Mouse (Mus musculus) CH12.LX (cell line): ENCODE measurements around the gene Pla2g12b. TPM values are rescaled to one million over a fixed set of nuclear protein-coding genes. Genes with fewer than 3 reads are reported as not detected.

Source experiments
- DNase-seq: peaks from one replicate; pipeline ENCODE4 v3.0.0-alpha.2; 2013; ENCODE audit errors: extremely low read depth
- H3K27ac ChIP-seq: 2 replicates; pipeline ENCODE4 v1.5.1; 2012; ENCODE audit warnings: low read depth, mild to moderate bottlenecking, control low read depth, moderate library complexity; ENCODE audit not compliant: insufficient read depth
- H3K27me3 ChIP-seq: replicated peaks from 2 replicates; pipeline ENCODE3; 2012; ENCODE audit warnings: inconsistent platforms
- H3K36me3 ChIP-seq, 2 experiments: replicated peaks in 1 of 2; 2 replicates each; pipeline versions ENCODE3 to v1.6.1; 2012; ENCODE audit warnings: inconsistent platforms in 1 of 2, low read length in 1 of 2, mild to moderate bottlenecking in 1 of 2, mixed read lengths in 1 of 2, moderate library complexity in 1 of 2; ENCODE audit not compliant: control insufficient read depth in 1 of 2, insufficient read depth in 1 of 2
- H3K4me1 ChIP-seq, 2 experiments: 2 replicates each; pipeline ENCODE4 v1.6.1; 2012; ENCODE audit warnings: inconsistent platforms in 1 of 2, moderate library complexity in 1 of 2; ENCODE audit not compliant: insufficient read depth in 2 of 2, control insufficient read depth in 1 of 2
- H3K4me2 ChIP-seq: 2 replicates; pipeline ENCODE4 v1.6.1; 2012; ENCODE audit warnings: low read depth, mild to moderate bottlenecking, control low read depth; ENCODE audit not compliant: poor library complexity, insufficient read depth, severe bottlenecking
- H3K4me3 ChIP-seq, 3 experiments: fragments of 150-350 bp in 1 of 3; sonication (generic) in 1 of 3; replicated peaks in 1 of 3; 2 replicates each; pipeline versions ENCODE3 to v1.5.1; 2011 to 2012; ENCODE audit warnings: low read depth in 2 of 3, low read length in 2 of 3, mild to moderate bottlenecking in 2 of 3, moderate library complexity in 2 of 3, control low read depth in 1 of 3, improper control_type of control experiment in 1 of 3, inconsistent platforms in 1 of 3, mixed read lengths in 1 of 3; ENCODE audit not compliant: poor library complexity in 1 of 3
- H3K79me2 ChIP-seq: replicated peaks from 2 replicates; pipeline ENCODE4 v1.6.1; 2012; ENCODE audit warnings: mild to moderate bottlenecking, moderate library complexity; ENCODE audit not compliant: control insufficient read depth, poor library complexity, insufficient read depth, severe bottlenecking; ENCODE audit errors: extremely low read depth
- H3K9ac ChIP-seq: 2 replicates; pipeline ENCODE4 v1.6.1; 2012; ENCODE audit warnings: low read depth, mild to moderate bottlenecking, control low read depth, moderate library complexity; ENCODE audit not compliant: insufficient read depth
- H3K9me3 ChIP-seq: replicated peaks from 2 replicates; pipeline ENCODE3; 2012; ENCODE audit warnings: low read length, inconsistent platforms, mixed read lengths
- BHLHE40 ChIP-seq: IDR thresholded peaks from 2 replicates; pipeline ENCODE4 v1.6.1; 2011; ENCODE audit warnings: mild to moderate bottlenecking, low read depth, low read length, improper control_type of control experiment
- CHD2 ChIP-seq: IDR thresholded peaks from 2 replicates; pipeline ENCODE4 v1.6.1; 2011; ENCODE audit warnings: low read length, improper control_type of control experiment
- CTCF ChIP-seq, 2 experiments: IDR thresholded peaks in 1 of 2; conservative IDR thresholded peaks in 1 of 2; 2 replicates each; pipeline ENCODE4 v1.5.1; 2011 to 2012; ENCODE audit warnings: low read depth in 2 of 2, low read length in 2 of 2, improper control_type of control experiment in 1 of 2, inconsistent platforms in 1 of 2, mild to moderate bottlenecking in 1 of 2, moderate library complexity in 1 of 2
- ETS1 ChIP-seq: conservative IDR thresholded peaks from 2 replicates; pipeline ENCODE4 v1.6.1; 2012; ENCODE audit warnings: low read depth, mild to moderate bottlenecking, inconsistent platforms, low read length, improper control_type of control experiment, moderate library complexity
- JUN ChIP-seq: IDR thresholded peaks from 2 replicates; pipeline ENCODE4 v1.6.1; 2011; ENCODE audit warnings: low read depth, mild to moderate bottlenecking, low read length, improper control_type of control experiment, moderate library complexity; ENCODE audit not compliant: insufficient read depth
- MAFK ChIP-seq: IDR thresholded peaks from 2 replicates; pipeline ENCODE4 v1.6.1; 2011; ENCODE audit warnings: low read length, improper control_type of control experiment; ENCODE audit not compliant: insufficient replicate concordance
- MAX ChIP-seq: IDR thresholded peaks from 2 replicates; pipeline ENCODE4 v1.6.1; 2011; ENCODE audit warnings: low read length, improper control_type of control experiment
- MAZ ChIP-seq: IDR thresholded peaks from 2 replicates; pipeline ENCODE4 v1.6.1; 2012; ENCODE audit warnings: low read depth, mild to moderate bottlenecking, inconsistent platforms, low read length, improper control_type of control experiment, moderate library complexity
- MEF2A ChIP-seq: IDR thresholded peaks from 2 replicates; pipeline ENCODE4 v1.6.1; 2014; ENCODE audit warnings: low read depth, mild to moderate bottlenecking, inconsistent platforms, low read length, improper control_type of control experiment, borderline replicate concordance
- MXI1 ChIP-seq: IDR thresholded peaks from 2 replicates; pipeline ENCODE4 v1.6.1; 2011; ENCODE audit warnings: mild to moderate bottlenecking, low read depth, low read length, improper control_type of control experiment
- NELFE ChIP-seq: IDR thresholded peaks from 2 replicates; pipeline ENCODE4 v1.6.1; 2011; ENCODE audit warnings: low read depth, low read length, improper control_type of control experiment
- PAX5 ChIP-seq: IDR thresholded peaks from 2 replicates; pipeline ENCODE4 v1.6.1; 2012; ENCODE audit warnings: low read length, inconsistent platforms, mixed read lengths
- POLR2AphosphoS2 ChIP-seq: IDR thresholded peaks from 2 replicates; pipeline ENCODE4 v1.6.1; 2011; ENCODE audit warnings: low read depth, low read length, improper control_type of control experiment
- RAD21 ChIP-seq: IDR thresholded peaks from 2 replicates; pipeline ENCODE4 v1.6.1; 2011; ENCODE audit warnings: low read depth, mild to moderate bottlenecking, low read length, improper control_type of control experiment, moderate library complexity
- RCOR1 ChIP-seq: conservative IDR thresholded peaks from 2 replicates; pipeline ENCODE4 v1.6.1; 2012; ENCODE audit warnings: low read depth, mild to moderate bottlenecking, inconsistent platforms, low read length, improper control_type of control experiment
- SMC3 ChIP-seq: IDR thresholded peaks from 2 replicates; pipeline ENCODE4 v1.6.1; 2011; ENCODE audit warnings: low read depth, low read length, improper control_type of control experiment
- TBP ChIP-seq: conservative IDR thresholded peaks from 2 replicates; pipeline ENCODE4 v1.6.1; 2011; ENCODE audit warnings: low read depth, low read length, improper control_type of control experiment
- USF1 ChIP-seq: IDR thresholded peaks from 2 replicates; pipeline ENCODE4 v1.6.1; 2014; ENCODE audit warnings: low read depth, mild to moderate bottlenecking, inconsistent platforms, low read length, improper control_type of control experiment
- ZC3H11A ChIP-seq: IDR thresholded peaks from 2 replicates; pipeline ENCODE4 v1.6.1; 2012; ENCODE audit warnings: low read depth, mild to moderate bottlenecking, inconsistent platforms, low read length, improper control_type of control experiment
- ZNF384 ChIP-seq: IDR thresholded peaks from 2 replicates; pipeline ENCODE4 v1.6.1; 2012; ENCODE audit warnings: low read depth, low read length, improper control_type of control experiment, inconsistent platforms
- dilution Hi-C: fragments of 300-500 bp; cut with MboI; formaldehyde crosslinking; loops from 2 replicates; pipeline ENCODE4 v1.14.3; 2020; ENCODE audit warnings: low sequenced_read_pairs; ENCODE audit not compliant: extremely low pct_unique_long_range_greater_than_20kb, extremely low pct_ligation_motif_present
- in situ Hi-C: fragments of 300-500 bp; cut with MboI; formaldehyde crosslinking; loops from 3 replicates; pipeline ENCODE4 v1.14.3; 2019; ENCODE audit warnings: low sequenced_read_pairs, low pct_ligation_motif_present, low pct_unique_long_range_greater_than_20kb, mixed read lengths
- polyA plus RNA-seq: library from polyadenylated mRNA; unstranded; fragments of >175 nt; gene quantifications from 2 replicates; pipeline ENCODE4 v1.2.1, GENCODE M21; 2012; ENCODE audit warnings: low read depth; ENCODE audit not compliant: insufficient read length
- total RNA-seq, 2 experiments: library from RNA; depleted of rRNA; stranded (reverse); fragments of 300-350 nt in 1 of 2; fragments of >200 nt in 1 of 2; gene quantifications; 2 replicates each; pipeline ENCODE4 v1.2.3; 2012 to 2014

The Pla2g12b gene
- total and polyA plus RNA-seq, 3 experiments = not detected

DNA sequence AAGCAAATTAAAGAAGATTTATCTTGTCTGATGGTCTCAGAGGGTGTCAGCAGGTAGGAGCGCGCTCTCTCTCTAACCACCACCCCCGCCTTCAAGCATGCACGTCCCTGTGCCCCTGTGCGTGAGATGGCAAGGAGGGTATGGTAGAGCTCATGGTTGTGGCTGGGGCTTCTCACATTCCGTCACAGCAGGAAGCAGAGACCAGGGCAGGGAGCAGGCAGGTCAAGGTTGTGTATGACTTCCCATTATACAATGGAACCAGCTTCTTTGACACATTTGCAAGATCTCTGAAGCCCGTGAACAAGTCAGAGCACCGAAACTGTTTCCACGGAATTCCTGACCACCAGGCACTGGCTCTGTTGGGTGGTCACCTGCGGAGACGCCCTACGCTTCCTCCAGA lies 6.8 kb downstream of the Pla2g12b start:
- DNase-seq = no peak
- H3K36me3 ChIP-seq = no peaks in the 10 kb centered on the region
- no peaks in the 10 kb centered on the region for H3K79me2 ChIP-seq
- dilution Hi-C loops = no loop called here
- no peak for TF ChIP-seq SMC3
- TF ChIP-seq PAX5 = no peak
- TF ChIP-seq RAD21 = no peak
- no peak for TF ChIP-seq ZC3H11A
- TF ChIP-seq TBP = no peak
- TF ChIP-seq BHLHE40 = no peak
- no peak for TF ChIP-seq CTCF (conservative IDR thresholded peaks at IDR 0.05 in 1 of 2, IDR thresholded peaks at IDR 0.05 in 1 of 2; ENCODE audit: low read depth in 2 of 2, low read length in 2 of 2)
- no peak for TF ChIP-seq MAFK
- TF ChIP-seq RCOR1 = no peak
- no peak overlapping the region for H3K27ac ChIP-seq
- H3K9me3 ChIP-seq = peaks cover 2% of the 10 kb centered on the region
- H3K27me3 ChIP-seq = no peaks in the 10 kb centered on the region
- in situ Hi-C loops = no loop called here
- no peak overlapping the region for H3K9ac ChIP-seq
- H3K4me1 ChIP-seq = peaks cover 3 to 16% of the 10 kb centered on the region in 2 experiments; a peak in 3 of 4 replicates
- no peak overlapping the region for H3K4me3 ChIP-seq
- H3K4me2 ChIP-seq = no peak overlapping the region

GRCm38 (mm10) chr10:59413711-59414110 lies 10.3 kb downstream of the Pla2g12b start:
- TF ChIP-seq MEF2A = no peak
- H3K4me3 ChIP-seq = no peak overlapping the region
- H3K9me3 ChIP-seq = peaks cover 2% of the 10 kb centered on the region
- no peak overlapping the region for H3K9ac ChIP-seq
- no peaks in the 10 kb centered on the region for H3K27me3 ChIP-seq
- peaks cover 0 to 6% of the 10 kb centered on the region in 2 experiments; a peak in 1 of 4 replicates for H3K4me1 ChIP-seq
- dilution Hi-C loops (no loop called here), in situ Hi-C loops (no loop called here)
- H3K4me2 ChIP-seq = no peak overlapping the region
- no peaks in the 10 kb centered on the region for H3K36me3 ChIP-seq
- no peak overlapping the region for H3K27ac ChIP-seq
- H3K79me2 ChIP-seq = no peaks in the 10 kb centered on the region
- no peak for DNase-seq

GRCm38 (mm10) chr10:59416623-59417022 lies 13.2 kb downstream of the Pla2g12b start:
- Histone ChIP-seq H3K27ac (no peak overlapping the region), H3K79me2 (no peaks in the 10 kb centered on the region), H3K9me3 (peaks cover 2% of the 10 kb centered on the region), H3K36me3 (no peaks in the 10 kb centered on the region), H3K27me3 (no peaks in the 10 kb centered on the region)
- dilution Hi-C loops = no loop called here
- TF ChIP-seq NELFE (no peak), MXI1 (no peak), MAX (no peak), CHD2 (no peak), USF1 (no peak), ZNF384 (no peak), JUN (no peak), ETS1 (no peak), POLR2AphosphoS2 (no peak), RAD21 (no peak), MAZ (no peak)
- TF ChIP-seq, all 38 proteins: peak for 0
- no peak for DNase-seq
- in situ Hi-C loops = no loop called here
- no peak overlapping the region for H3K4me3 ChIP-seq
- H3K4me2 ChIP-seq = no peak overlapping the region
- no peaks in the 10 kb centered on the region for H3K4me1 ChIP-seq
- H3K9ac ChIP-seq = no peak overlapping the region
